Mouse (Mus musculus) limb, embryonic 10.5 days (tissue): ENCODE measurements around the gene Il1r1. TPM values are rescaled to one million over a fixed set of nuclear protein-coding genes. Genes with fewer than 3 reads are reported as not detected.
"Not testable (repeated sequence)": the region's sequence is repeated elsewhere in the genome, so short reads cannot be mapped to it uniquely, and the experiment has no call there.

ENCODE experiments used
- DNase-seq: peaks from one replicate; pipeline ENCODE4 v3.0.0-alpha.2; 2017; ENCODE audit warnings: low spot score
- H3K27ac ChIP-seq: fragments of 300-500 bp; sonication (generic); 2 replicates; pipeline ENCODE4 v1.5.1; 2016; ENCODE audit warnings: mild to moderate bottlenecking
- H3K27me3 ChIP-seq: fragments of 300-500 bp; sonication (generic); 2 replicates; pipeline ENCODE4 v1.6.1; 2016; ENCODE audit warnings: low read depth, mild to moderate bottlenecking; ENCODE audit not compliant: poor library complexity, severe bottlenecking
- H3K36me3 ChIP-seq: fragments of 300-500 bp; sonication (generic); 2 replicates; pipeline ENCODE4 v1.6.1; 2016; ENCODE audit warnings: mild to moderate bottlenecking, moderate library complexity
- H3K4me1 ChIP-seq: fragments of 300-500 bp; sonication (generic); 2 replicates; pipeline ENCODE4 v1.6.1; 2016
- H3K4me3 ChIP-seq: fragments of 300-500 bp; sonication (generic); 2 replicates; pipeline ENCODE4 v1.5.1; 2016; ENCODE audit warnings: mild to moderate bottlenecking, moderate library complexity
- H3K9me3 ChIP-seq: fragments of 300-500 bp; sonication (generic); replicated peaks from 2 replicates; pipeline ENCODE4 v1.6.1; 2016; ENCODE audit warnings: mild to moderate bottlenecking
- WGBS: fragments of 180-500 bp; shearing (Covaris S2); methylation state at CpG from one replicate; pipeline ENCODE4 v1.1.7; 2016; 5-methylcytosine and 5-hydroxymethylcytosine counted together
- polyA plus RNA-seq: library from polyadenylated mRNA; unstranded; fragments of >200 nt; fragmentation: Nextera tagmentation; extraction: Ambion mirVana; gene quantifications from 2 replicates; pipeline ENCODE4 v1.2.1, GENCODE M21; 2016

Il1r1 gene
- polyA plus RNA-seq, 1 experiment from 2014 or later, result 0.60 TPM

DNA sequence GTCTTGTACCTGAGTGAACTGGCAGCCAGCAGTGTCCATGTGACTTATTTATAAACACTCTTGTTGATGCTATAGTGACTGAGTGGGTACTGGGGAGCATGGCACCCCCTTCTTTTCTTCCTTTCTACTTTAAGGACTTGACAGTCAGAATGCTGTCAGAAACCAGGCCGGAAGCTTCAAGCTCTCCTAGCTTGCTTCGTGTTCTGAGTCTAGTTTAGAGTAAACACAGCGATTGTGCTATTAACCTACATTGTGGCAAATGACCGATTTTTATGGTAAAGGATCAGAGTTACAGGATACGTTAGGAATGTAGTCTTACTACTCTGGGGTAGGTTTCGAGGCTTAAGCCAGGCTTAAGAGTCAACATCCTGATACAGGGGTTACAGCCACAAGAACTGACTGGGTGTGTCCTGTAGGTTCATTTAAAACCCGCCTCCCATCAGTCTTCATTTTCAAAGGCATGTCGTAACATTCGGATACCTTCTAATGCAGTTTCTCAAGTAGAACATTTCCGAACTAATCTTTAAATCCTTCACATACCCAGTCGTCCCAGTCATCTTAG lies 54.4 kb downstream of the Il1r1 start:
- H3K27me3 ChIP-seq, result no peaks in the 10 kb centered on the region
- H3K4me1 ChIP-seq, result no peaks in the 10 kb centered on the region
- H3K27ac ChIP-seq, result no peak overlapping the region
- DNase-seq, result no peak
- H3K9me3 ChIP-seq, result no peaks in the 10 kb centered on the region
- WGBS, result 82% methylated on average over 11 of the region's 11 CpGs
- H3K4me3 ChIP-seq, result no peak overlapping the region
- H3K36me3 ChIP-seq, result no peaks in the 10 kb centered on the region

DNA sequence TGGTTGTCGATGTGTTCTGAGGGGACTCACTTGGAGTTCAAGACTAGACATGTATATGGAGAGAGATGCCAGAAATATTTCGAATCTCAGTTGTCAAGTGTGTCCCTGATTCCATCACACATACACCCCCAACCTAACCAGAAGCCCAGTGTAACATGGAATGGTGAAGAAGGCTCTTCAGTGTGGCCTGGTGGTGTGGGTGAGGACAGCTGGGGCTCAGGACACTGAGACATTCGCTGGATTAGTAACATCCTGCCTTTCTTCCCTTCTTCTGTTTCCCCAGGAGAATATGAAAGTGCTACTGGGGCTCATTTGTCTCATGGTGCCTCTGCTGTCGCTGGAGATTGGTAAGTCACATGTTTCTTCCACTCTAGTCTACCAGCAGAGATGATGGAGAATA lies 57.1 kb downstream of the Il1r1 start:
- no peak overlapping the region for H3K27ac ChIP-seq

DNA sequence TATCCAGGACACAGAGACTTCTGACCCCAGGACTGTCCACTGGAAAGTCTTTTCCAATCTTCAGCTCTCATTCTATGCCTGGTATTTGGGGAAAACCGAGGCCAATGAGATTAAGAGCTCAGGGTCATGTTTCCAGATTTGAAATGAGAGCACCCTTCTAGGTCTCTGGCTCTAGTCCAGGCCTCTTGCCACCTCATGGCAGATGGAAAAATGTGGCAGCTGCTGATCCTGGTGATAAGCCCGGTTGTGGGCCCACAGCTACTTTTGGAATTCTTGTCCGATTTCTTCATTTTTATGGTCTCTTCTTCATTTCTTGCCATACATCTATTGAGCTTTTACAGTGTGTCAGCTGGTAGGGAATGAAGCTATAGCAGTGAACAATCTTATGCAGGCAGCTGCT lies 57.5 kb downstream of the Il1r1 start:
- H3K9me3 ChIP-seq, result no peaks in the 10 kb centered on the region
- H3K36me3 ChIP-seq, result no peaks in the 10 kb centered on the region

More for the DNA sequence above, 57.1 kb downstream of the Il1r1 start:
- Histone ChIP-seq H3K27me3 (no peaks in the 10 kb centered on the region), H3K4me3 (no peak overlapping the region), H3K4me1 (no peaks in the 10 kb centered on the region), H3K9me3 (no peaks in the 10 kb centered on the region), H3K36me3 (no peaks in the 10 kb centered on the region)
- 87% methylated on average over 4 of the region's 4 CpGs for WGBS
- no peak for DNase-seq

DNA sequence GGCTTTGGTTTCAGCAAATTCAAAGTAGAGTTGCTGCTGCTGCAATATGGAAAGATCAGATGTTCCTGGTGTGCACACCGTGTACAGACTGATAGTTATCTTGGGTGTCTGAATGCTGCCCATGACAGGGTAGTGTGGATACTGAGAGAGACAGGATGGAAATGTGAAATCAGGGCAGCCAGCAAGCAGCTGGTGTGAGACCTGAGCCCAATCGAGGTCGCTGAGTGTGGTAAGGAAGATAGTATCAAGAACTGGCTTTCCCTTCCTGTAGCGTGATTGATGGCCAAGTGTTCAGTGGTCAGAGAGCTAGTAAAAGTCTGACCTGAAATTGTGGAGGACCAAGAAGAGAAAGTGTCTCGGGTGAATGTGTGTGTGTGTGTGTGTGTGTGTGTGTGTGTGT lies 59.1 kb downstream of the Il1r1 start:
- no peaks in the 10 kb centered on the region for H3K36me3 ChIP-seq
- 77% methylated on average over 5 of the region's 5 CpGs for WGBS
- no peak for DNase-seq
- H3K4me1 ChIP-seq, result no peaks in the 10 kb centered on the region
- no peak overlapping the region for H3K27ac ChIP-seq
- H3K27me3 ChIP-seq, result no peaks in the 10 kb centered on the region
- no peaks in the 10 kb centered on the region for H3K9me3 ChIP-seq
- no peak overlapping the region for H3K4me3 ChIP-seq

More for the DNA sequence above, 57.5 kb downstream of the Il1r1 start:
- no peak for DNase-seq
- 91% methylated on average over 3 of the region's 3 CpGs for WGBS
- Histone ChIP-seq H3K4me1 (no peaks in the 10 kb centered on the region), H3K27me3 (no peaks in the 10 kb centered on the region), H3K27ac (no peak overlapping the region), H3K4me3 (no peak overlapping the region)

DNA sequence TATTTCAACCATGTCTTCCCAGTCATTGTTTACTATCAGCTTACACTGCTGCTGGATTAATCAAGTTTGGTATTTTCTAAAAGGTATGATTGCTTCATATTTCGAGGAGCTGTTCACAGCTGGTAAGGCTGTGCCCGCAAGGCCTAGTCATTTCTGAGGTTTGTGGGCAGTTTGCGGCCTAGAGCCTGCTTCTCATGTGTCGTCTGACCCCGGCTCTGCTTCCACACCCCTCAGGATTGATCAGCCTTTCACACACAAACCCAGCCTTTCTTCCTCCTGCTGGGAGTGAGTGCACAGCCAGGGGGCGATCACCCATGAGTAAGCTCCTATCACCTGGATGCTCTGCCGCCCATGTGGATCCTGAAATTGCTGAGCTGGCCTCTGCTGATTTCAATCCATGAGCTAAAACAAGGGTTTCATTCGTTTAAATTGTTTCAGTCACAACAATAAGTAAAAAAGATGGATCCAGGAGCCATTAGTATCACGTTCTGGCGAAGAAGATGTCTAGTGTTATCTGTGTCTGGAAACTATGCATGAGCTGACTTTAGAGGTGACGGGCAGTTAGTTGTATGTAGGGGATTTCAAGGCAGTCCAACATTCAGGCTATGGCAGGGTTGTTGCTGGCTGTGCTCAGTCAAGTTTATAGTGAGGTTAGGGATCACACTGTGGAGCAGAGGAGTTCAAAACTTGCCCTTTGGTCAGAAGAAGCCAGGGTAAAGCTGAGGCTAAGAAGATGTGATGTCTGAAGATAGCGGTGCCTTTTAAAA lies 65.8 kb downstream of the Il1r1 start:
- H3K36me3 ChIP-seq, result no peaks in the 10 kb centered on the region
- H3K4me1 ChIP-seq, result no peaks in the 10 kb centered on the region
- WGBS, result 76% methylated on average over 12 of the region's 12 CpGs
- no peak overlapping the region for H3K27ac ChIP-seq
- H3K9me3 ChIP-seq, result no peaks in the 10 kb centered on the region
- no peak for DNase-seq
- H3K4me3 ChIP-seq, result no peak overlapping the region
- no peaks in the 10 kb centered on the region for H3K27me3 ChIP-seq

DNA sequence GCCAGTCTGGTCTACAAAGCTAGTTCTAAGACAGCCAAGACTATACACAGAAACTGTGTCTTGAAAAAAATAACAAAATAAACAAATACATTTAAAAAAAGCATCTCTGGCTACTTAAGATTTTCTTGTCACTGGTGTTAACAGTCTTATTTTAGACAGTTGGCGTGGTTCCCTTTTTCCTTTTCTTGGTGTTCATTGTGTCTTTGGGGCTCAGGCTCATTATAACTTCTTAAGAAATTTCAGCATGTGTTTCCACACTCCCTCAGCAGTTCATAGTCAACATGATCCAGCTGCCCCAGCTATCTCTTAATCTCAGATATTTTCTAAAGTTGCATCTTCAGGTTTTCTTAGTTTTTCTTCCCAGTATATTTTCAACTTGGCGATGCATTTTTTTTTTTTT lies 67.4 kb downstream of the Il1r1 start:
- DNase-seq, result no peak
- H3K27ac ChIP-seq, result no peak overlapping the region
- H3K9me3 ChIP-seq, result no peaks in the 10 kb centered on the region
- 98% methylated on average over 2 of the region's 2 CpGs for WGBS
- no peaks in the 10 kb centered on the region for H3K36me3 ChIP-seq
- H3K4me3 ChIP-seq, result no peak overlapping the region
- H3K27me3 ChIP-seq, result no peaks in the 10 kb centered on the region
- H3K4me1 ChIP-seq, result no peaks in the 10 kb centered on the region

DNA sequence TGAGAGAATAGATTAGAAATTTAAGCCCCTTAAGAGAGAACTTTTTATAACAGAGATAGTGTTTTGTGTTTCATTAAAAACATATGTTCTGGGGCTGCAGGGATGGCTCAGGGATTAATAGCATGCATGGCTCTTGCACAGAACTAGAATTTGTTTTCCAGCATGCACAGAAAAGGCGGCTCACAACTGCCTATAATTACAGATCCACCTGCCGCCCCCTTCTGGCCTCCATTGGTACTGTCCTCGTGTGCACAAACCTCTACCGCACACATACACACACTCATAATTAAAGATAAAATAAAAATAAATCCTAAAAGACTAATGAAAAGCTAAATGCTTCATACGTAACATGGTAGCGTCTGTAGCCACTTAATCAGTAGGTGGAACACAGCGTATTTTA lies 69.0 kb downstream of the Il1r1 start:
- DNase-seq, result no peak
- no peaks in the 10 kb centered on the region for H3K9me3 ChIP-seq
- no peaks in the 10 kb centered on the region for H3K4me1 ChIP-seq
- no peak overlapping the region for H3K4me3 ChIP-seq
- no peak overlapping the region for H3K27ac ChIP-seq
- H3K27me3 ChIP-seq, result no peaks in the 10 kb centered on the region
- 95% methylated on average over 7 of the region's 7 CpGs for WGBS
- H3K36me3 ChIP-seq, result no peaks in the 10 kb centered on the region

DNA sequence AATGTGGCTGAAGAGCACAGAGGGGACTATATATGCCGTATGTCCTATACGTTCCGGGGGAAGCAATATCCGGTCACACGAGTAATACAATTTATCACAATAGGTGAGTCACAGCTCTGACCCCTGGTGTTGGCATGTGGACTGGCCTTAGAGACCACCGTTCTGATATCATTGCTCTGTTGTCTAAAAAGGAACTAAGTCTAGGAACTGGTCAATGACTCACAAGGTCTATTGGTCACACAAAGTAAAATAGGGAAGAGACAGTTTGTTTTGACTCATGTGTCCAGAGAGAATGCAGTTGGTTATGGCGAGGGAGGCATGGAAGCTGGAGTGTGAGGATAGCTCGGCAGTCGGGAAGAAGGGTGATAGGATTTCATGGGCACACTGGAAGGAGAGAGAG lies 69.9 kb downstream of the Il1r1 start:
- WGBS, result 89% methylated on average over 9 of the region's 9 CpGs
- H3K36me3 ChIP-seq, result no peaks in the 10 kb centered on the region
- H3K4me3 ChIP-seq, result no peak overlapping the region
- H3K4me1 ChIP-seq, result no peaks in the 10 kb centered on the region
- DNase-seq, result no peak
- no peaks in the 10 kb centered on the region for H3K27me3 ChIP-seq
- no peaks in the 10 kb centered on the region for H3K9me3 ChIP-seq
- no peak overlapping the region for H3K27ac ChIP-seq

DNA sequence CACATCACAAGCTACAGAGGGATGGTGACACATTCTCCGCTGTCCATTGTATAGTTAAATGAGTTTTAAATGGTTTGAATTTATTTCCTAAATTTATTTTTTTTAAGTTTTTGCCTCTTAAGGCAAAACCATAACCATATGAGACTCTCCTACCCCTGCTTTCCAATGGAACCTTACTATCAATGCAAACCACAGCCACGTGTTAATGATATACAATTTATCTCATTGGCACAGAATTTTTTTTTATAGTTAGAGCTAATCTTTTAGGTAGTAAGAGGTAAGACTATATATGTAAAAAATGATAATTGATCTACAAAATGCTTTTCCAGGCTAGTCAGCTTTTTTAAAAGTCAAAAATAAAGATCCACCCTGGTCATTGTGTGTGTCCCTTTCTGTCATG lies 73.2 kb downstream of the Il1r1 start:
- Histone ChIP-seq H3K4me1 (no peaks in the 10 kb centered on the region), H3K36me3 (no peaks in the 10 kb centered on the region), H3K9me3 (no peaks in the 10 kb centered on the region), H3K27ac (no peak overlapping the region), H3K4me3 (no peak overlapping the region), H3K27me3 (no peaks in the 10 kb centered on the region)
- 93% methylated on average over 2 of the region's 2 CpGs for WGBS
- no peak for DNase-seq

DNA sequence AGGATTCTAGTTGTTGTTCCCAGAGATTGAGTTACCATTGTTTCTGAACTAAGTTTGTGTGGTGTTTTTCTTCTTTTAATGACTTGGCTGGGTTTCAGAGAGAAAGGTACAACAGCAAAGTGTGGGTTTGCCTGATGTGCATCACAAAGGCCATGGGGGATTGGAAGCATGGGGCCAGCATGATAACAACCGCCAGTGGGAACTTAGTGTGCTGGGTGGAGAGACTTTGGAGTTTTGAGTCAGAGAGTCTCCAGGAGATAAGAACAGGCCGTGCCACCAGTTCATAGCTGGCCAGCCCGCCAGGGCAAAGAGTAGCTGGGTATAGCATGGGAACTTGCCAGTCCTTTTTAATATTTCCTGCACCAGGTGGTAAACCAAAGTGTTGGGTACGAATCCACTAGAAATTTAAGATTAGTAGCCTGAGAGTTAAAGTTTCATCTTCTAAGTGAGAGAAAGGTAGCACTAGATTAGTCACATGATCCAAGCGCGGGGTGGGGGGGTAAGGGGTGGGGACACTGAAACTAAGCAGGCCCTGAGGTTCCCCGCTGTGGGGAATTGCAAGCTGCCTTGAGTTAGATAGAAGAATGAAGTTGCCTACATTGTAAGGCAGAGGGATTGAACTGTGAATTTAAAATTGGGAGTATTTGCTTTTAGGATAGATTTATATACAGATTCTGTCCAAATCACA lies 78.4 kb downstream of the Il1r1 start:
- Histone ChIP-seq H3K9me3 (no peaks in the 10 kb centered on the region), H3K27me3 (no peaks in the 10 kb centered on the region), H3K4me1 (no peaks in the 10 kb centered on the region), H3K27ac (no peak overlapping the region), H3K36me3 (no peaks in the 10 kb centered on the region), H3K4me3 (no peak overlapping the region)
- DNase-seq, result no peak
- WGBS, result 69% methylated on average over 7 of the region's 7 CpGs

DNA sequence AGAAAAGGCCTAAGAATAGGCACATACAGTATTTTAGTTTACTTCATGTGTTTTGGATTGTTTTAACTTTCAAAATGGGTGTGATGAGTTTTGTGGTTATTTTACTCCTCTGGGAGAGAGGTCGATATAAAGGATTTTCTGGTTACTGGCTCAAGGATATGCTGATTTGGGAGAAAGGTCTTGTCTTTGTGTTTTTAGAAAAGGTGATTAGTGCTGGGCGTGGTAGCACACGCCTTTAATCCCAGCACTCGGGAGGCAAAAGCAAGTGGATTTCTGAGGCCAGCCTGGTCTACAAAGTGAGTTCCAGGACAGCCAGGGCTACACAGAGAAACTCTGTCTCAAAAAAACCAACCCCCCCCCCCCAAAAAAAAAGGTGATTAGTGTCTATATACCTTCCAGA lies 79.4 kb downstream of the Il1r1 start:
- H3K27me3 ChIP-seq, H3K27ac ChIP-seq, H3K4me1 ChIP-seq, H3K9me3 ChIP-seq, H3K36me3 ChIP-seq, H3K4me3 ChIP-seq, DNase-seq: not testable (repeated sequence)
- 79% methylated on average over 4 of the region's 4 CpGs for WGBS

DNA sequence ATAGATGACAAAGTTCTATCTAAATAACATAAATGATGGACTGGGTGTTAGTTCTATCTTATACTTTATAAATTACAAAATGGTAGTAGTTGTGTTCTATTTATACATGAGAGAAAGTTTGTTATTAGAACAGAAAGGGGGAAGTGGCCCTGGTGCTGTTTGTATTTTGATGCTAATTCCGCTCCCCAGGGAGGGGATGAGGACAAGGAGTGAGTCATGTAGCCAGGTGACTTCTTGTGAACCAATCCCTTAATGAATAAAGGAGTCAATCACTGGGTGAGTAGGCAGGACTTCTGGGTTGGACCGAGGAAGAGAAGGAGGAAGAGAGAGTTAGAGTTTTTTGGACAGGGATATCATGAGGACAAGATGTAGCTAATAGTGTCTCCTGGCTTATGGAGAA lies 81.2 kb downstream of the Il1r1 start:
- no peaks in the 10 kb centered on the region for H3K4me1 ChIP-seq
- no peaks in the 10 kb centered on the region for H3K9me3 ChIP-seq
- H3K36me3 ChIP-seq, result no peaks in the 10 kb centered on the region
- no peaks in the 10 kb centered on the region for H3K27me3 ChIP-seq
- 83% methylated on average over 2 of the region's 2 CpGs for WGBS
- H3K27ac ChIP-seq, result no peak overlapping the region
- H3K4me3 ChIP-seq, result no peak overlapping the region
- DNase-seq, result no peak

DNA sequence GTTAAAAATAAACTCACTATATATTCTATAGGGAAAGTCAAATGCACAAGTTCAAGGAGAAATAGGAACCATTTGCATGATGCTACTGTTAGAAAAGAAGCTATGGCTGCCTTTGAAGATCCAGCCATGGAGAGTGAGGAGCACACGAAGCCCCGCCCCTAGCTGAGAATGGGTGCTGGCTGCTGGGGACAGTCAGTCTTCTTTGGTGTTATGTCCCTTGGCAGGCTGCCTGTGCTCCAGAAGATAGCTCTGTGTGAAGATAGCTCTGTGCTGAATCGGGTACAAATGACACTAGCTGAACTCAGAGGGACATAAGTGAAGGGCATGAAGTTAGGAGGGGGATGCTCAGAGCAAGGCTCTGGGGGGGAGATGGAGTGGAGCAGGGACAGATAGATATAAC lies 86.2 kb downstream of the Il1r1 start:
- Histone ChIP-seq H3K27me3 (no peaks in the 10 kb centered on the region), H3K36me3 (no peaks in the 10 kb centered on the region), H3K9me3 (no peaks in the 10 kb centered on the region), H3K4me3 (no peak overlapping the region), H3K4me1 (no peaks in the 10 kb centered on the region), H3K27ac (no peak overlapping the region)
- DNase-seq, result no peak
- WGBS, result 94% methylated on average over 3 of the region's 3 CpGs
